Mouse (Mus musculus) layer of hippocampus, adult 8-10 months (tissue): ENCODE measurements around the gene Fthl17f. TPM values are rescaled to one million over a fixed set of nuclear protein-coding genes. Genes with fewer than 3 reads are reported as not detected.
"Not testable (repeated sequence)": the region's sequence is repeated elsewhere in the genome, so short reads cannot be mapped to it uniquely, and the experiment has no call there.

ENCODE experiments used
- DNase-seq, 2 experiments: peaks; one replicate each; pipeline ENCODE4 v3.0.0; 2022; ENCODE audit warnings: low spot score in 2 of 2
- total RNA-seq, 4 experiments: library from RNA; stranded (reverse); gene quantifications; 2 replicates each; pipeline ENCODE4 v1.2.4; 2022

The Fthl17f gene
- total RNA-seq: not detected

GRCm38 (mm10) chrX:9062715-9063114, at the start of gene Fthl17f:
Gene Fthl17f, plus strand, starts transcription at chrX:9063015.
- not testable (repeated sequence) for DNase-seq

- no peak for DNase-seq
These were observed 46.7 kb upstream of the Fthl17f start for GRCm38 (mm10) chrX:9016079-9016478.

- DNase-seq: no peak
These were observed 43.3 kb upstream of the Fthl17f start for GRCm38 (mm10) chrX:9019481-9019880.

- DNase-seq: not testable (repeated sequence)
These were observed 29.6 kb upstream of the Fthl17f start, which contains the start of gene Fthl17e for GRCm38 (mm10) chrX:9033193-9033592. Gene Fthl17e, plus strand, starts transcription at chrX:9033493.

GRCm38 (mm10) chrX:9041611-9042010, 21.2 kb upstream of the Fthl17f start:
- peak in 1 of 2 experiments; percentile 10 for DNase-seq

- DNase-seq: peak; percentile 75 to 78
These were observed 1.9 kb upstream of the Fthl17f start for GRCm38 (mm10) chrX:9060952-9061351.

- no peak for DNase-seq
These were observed 714 bp upstream of the Fthl17f start for GRCm38 (mm10) chrX:9062101-9062500.

GRCm38 (mm10) chrX:9077699-9078098, 14.9 kb downstream of the Fthl17f start:
- peak; percentile 12 to 87 for DNase-seq

GRCm38 (mm10) chrX:9095066-9095465, 32.3 kb downstream of the Fthl17f start:
- DNase-seq: not testable (repeated sequence)

- DNase-seq: no peak
These were observed 41.4 kb downstream of the Fthl17f start, which contains the start of gene 4930402K13Rik for GRCm38 (mm10) chrX:9104262-9104661. Gene 4930402K13Rik, plus strand, starts transcription at chrX:9104562.

GRCm38 (mm10) chrX:9110381-9110780, 47.6 kb downstream of the Fthl17f start:
- no peak for DNase-seq

Other genes starting within 250 kb of the Fthl17f start
- gene Gm6592, start 219.0 kb upstream of the Fthl17f start, total RNA-seq: not detected
- gene Gm5751, start 188.8 kb upstream of the Fthl17f start, total RNA-seq: not detected
- 10 to 100 TPM; 32.7 to 36.7 (median 33.4) TPM for gene B630019K06Rik, start 170.6 kb upstream of the Fthl17f start, total RNA-seq
- not detected for gene Fthl17b, start 100.0 kb upstream of the Fthl17f start, total RNA-seq
- not detected for gene Fthl17c, start 86.5 kb upstream of the Fthl17f start, total RNA-seq
- gene Fthl17d, start 76.3 kb upstream of the Fthl17f start, total RNA-seq: not detected
- not detected for gene Fthl17e, start 29.5 kb upstream of the Fthl17f start, total RNA-seq
- not detected for gene 4930402K13Rik, start 41.5 kb downstream of the Fthl17f start, total RNA-seq
- gene Lancl3, start 136.9 kb downstream of the Fthl17f start, total RNA-seq: 1 to 10 TPM; 5.0 to 6.1 (median 5.9) TPM
- not detected for gene Gm14862, start 193.9 kb downstream of the Fthl17f start, total RNA-seq
- gene Xk, start 209.7 kb downstream of the Fthl17f start, total RNA-seq: 10 to 100 TPM; 12.5 to 19.7 (median 14.9) TPM
- gene H2al1m, start 220.7 kb downstream of the Fthl17f start, total RNA-seq: under 1 TPM in 2 of 4 experiments, not detected in 2; 0.68 to 0.93 TPM